Mouse (Mus musculus) adrenal gland, postnatal 10 days (tissue): ENCODE measurements around the gene B4galnt4. TPM values are rescaled to one million over a fixed set of nuclear protein-coding genes. Genes with fewer than 3 reads are reported as not detected.
"Not testable (repeated sequence)": the region's sequence is repeated elsewhere in the genome, so short reads cannot be mapped to it uniquely, and the experiment has no call there.

Source experiments
- DNase-seq: peaks from one replicate; pipeline ENCODE4 v3.0.0; 2021; ENCODE audit warnings: mixed read lengths
- long read RNA-seq, 2 experiments: library from polyadenylated mRNA; stranded (forward); transcript quantifications; one replicate each; pipeline ENCODE4 v2.0.0; 2021
- total RNA-seq, 2 experiments: library from RNA; stranded (reverse); gene quantifications; 2 replicates each; pipeline ENCODE4 v1.2.3; 2021

Gene B4galnt4
- 1 to 10 TPM; 2.0 to 5.1 TPM for total RNA-seq
- long read RNA-seq, experiment 1: 0 reads
- long read RNA-seq, experiment 2, partial matches to known transcripts: 1 of 1 reads
- long read RNA-seq, experiment 2, other reads (novel, unspliced or antisense): 0 of 1 reads

DNA sequence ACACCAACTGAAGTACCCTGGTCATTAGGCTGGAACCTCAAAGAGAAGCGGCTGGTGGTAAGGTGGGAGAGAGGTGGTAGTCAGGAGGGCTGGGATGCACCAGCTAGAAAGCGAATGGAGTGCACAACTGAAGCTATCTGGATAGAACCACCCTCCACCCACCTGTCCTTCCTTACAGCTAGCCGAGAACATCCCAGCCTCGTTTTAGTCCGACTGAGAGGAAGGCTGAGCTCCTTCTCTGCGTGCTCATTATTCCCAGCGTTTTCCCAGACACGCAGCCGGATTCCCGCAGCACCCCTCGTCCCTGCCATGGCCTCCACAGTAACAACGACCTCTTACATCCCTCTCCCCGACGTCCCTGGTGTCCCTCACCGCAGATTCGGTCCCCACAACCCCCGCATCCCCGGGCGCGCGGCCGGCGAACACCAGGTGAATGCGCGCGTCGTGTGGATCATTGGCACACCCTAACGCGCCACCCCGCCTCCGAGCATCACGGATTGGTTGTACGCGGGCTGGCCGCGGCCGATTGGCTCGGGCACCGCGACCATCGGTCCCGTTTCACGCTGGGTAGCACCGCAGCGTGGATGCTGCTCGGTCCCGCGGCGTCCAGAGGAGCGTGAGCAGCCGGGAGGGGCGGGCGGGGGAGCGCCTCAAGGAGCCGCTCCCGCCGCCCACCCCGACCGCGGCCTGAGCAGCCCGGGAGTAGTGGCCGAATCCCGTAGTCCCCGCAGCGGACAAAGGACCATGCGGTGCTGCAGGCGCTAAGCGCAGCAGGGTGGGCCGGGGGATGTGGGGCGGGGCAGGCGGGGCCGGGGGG lies at the start of gene B4galnt4:
TSS of gene B4galnt4 (plus strand) at position 679 of the 817 bp plus-strand sequence.
- peak; percentile 78 for DNase-seq

GRCm38 (mm10) chr7:141011238-141011770 lies 49.6 kb upstream of the B4galnt4 start:
- no peak for DNase-seq

GRCm38 (mm10) chr7:141016707-141017697 lies 43.9 kb upstream of the B4galnt4 start:
- no peak for DNase-seq

- not testable (repeated sequence) for DNase-seq
Observed at GRCm38 (mm10) chr7:141017824-141018223, 43.1 kb upstream of the B4galnt4 start, which contains the start of gene Ifitm6. TSS of gene Ifitm6 (minus strand) at chr7:141017924.

DNA sequence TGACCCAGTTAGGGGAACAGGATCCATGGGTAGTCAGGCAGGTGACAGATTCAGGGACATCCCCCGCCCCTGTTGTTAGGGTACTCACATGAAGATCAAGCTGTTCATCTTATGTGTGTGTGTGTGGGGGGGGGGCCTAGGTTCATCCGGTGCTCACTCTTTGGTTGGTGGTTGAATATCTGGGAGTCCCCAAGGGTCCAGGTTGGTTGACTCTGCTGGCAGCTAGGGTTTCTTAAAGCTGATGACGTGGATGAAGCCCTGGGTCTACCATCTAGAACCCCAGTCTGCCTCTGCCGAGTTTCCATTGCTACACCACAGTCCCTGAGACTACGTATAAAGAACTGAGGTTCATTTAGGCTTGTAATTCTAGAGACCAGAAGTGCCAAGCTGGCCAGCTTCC lies 41.9 kb upstream of the B4galnt4 start:
- DNase-seq: no peak

- DNase-seq: no peak
Observed at GRCm38 (mm10) chr7:141021489-141022449, 39.1 kb upstream of the B4galnt4 start.

DNA sequence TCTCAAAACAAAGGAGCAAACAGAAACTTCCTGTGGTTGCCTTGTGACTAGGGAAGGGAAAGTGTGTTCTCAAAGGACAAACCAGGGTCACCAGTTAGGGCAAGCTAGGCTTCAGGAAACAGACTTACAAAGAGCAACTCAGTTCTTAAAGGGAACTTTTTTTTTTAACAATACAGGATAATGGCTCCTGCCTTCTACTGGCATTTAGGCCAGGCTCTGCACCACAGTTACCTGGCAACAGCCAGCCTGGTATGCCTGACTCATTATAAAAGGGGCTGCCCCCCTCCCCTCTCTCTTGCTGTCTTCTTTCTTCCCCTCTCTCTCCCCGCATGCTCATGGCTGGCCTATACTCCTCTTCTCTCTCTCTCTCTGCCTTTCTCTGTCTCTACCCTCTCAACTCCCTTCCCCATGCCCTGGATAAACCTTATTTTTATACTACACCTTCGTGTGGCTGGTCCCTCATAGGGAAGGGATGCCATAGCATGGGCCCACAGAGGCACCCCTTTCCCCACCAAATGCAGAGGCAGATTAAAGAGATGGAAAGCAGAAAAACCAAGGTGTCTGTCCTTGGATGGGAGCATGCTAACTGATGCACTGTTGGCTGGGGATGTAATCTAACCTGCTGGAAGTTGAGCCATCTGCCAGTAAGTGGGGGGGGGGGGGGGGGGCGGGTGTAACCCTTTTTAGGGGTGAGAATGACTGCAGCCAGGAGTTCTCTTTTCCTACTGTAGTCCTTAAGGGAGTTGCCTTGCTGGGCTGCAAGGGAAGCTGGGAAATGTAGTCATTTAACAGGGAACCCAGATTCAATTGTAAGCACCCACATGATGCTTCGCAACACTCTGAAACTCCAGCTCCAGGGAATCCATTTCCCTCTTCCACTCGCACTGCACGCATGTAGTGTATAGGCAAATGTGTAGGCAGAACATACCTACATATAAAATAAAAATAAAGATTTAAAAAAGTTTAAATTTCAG lies 35.8 kb upstream of the B4galnt4 start:
- DNase-seq: no peak

GRCm38 (mm10) chr7:141026097-141026739 lies 34.7 kb upstream of the B4galnt4 start:
- no peak for DNase-seq

- DNase-seq: no peak
Observed at GRCm38 (mm10) chr7:141026740-141027098, 34.2 kb upstream of the B4galnt4 start.

DNA sequence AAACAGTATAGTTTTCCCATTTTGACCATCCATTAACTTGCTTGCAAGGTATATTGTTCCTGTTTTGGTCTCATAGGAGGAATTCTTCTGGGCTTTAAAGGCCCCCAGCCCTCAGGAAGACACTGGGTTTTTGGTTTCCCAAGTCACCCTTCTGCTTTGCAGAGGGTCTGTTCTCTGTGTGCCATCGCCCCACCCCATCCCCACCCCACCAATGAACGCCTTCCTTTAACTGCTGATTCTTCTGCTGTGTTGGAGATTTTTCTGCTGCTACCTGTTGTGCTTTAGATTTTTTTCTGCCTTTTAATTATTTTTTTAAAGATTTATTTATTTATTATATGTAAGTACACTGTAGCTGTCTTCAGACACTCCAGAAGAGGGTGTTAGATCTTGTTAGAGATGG lies 32.1 kb upstream of the B4galnt4 start, which contains the start of gene Gm17387:
TSS of gene Gm17387 (plus strand) at position 301 of the 400 bp plus-strand sequence.
- no peak for DNase-seq

- DNase-seq: no peak
Observed at GRCm38 (mm10) chr7:141030390-141030789, 30.5 kb upstream of the B4galnt4 start.

GRCm38 (mm10) chr7:141032458-141033167 lies 28.3 kb upstream of the B4galnt4 start:
- no peak for DNase-seq

- not testable (repeated sequence) for DNase-seq
Observed at GRCm38 (mm10) chr7:141036624-141037023, 24.3 kb upstream of the B4galnt4 start.

GRCm38 (mm10) chr7:141038090-141039032 lies 22.5 kb upstream of the B4galnt4 start:
- no peak for DNase-seq

GRCm38 (mm10) chr7:141039386-141040107 lies 21.4 kb upstream of the B4galnt4 start:
- no peak for DNase-seq

DNA sequence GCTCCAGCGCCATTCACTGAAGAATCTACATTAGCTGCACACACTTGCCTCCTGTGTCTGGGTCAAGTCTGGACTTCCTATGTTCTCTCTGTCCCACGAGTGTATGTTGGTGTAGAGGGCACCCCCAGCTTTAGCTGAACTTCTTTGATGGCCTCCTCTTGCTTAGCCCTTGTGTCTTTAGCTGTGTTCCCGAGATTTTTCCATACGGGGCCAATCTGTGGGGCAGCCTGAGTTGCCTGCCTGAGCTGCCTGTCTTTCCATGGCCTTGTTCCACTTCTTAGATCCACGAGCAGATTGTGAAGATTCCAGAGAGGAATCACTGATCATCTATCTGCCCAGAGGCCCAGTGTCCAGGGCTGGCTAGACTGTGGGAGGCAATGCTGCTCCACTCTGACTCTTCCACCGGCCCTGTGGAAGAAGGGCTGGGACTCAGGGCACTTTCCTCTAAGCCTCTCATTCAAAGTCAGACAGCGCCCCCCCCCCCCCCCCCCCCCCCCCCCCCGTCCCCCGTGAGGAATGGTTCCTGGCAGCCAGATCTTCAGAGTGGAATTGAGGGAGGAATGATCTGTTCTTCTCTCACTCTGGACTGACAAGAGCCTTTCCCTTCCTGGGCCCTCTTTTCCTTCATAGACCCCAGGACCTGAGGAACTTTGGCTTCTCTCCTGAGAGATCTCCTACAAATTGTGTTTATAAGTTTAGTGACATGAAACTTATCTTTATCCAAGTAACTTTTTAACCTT lies 19.9 kb upstream of the B4galnt4 start:
- no peak for DNase-seq
